Mouse (Mus musculus): ENCODE data around the gene Nbea. TPM values are rescaled to one million over a fixed set of nuclear protein-coding genes. Genes with fewer than 3 reads are reported as not detected.

Gene Nbea
- total RNA-seq, 2 experiments from 2014 or later, result 0.30 to 1.3 TPM

DNA sequence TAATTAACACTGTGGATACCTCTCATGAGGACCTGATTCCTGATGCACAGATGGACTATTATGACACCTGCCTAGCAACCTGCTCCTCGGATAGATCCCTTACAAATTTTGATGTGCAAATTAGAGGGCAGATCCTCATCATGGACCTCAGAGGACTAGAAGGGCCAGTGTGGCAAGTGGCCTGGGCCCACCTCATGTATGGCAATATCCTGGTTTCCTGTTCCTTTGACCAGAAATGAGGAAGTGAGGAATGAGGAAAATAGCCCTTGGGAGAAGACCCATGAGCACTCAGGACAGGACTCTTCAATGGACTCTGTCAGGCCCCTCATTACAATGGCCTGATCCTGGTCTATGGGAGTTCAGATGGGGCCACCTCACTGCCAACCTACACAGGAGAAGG, 336.4 kb downstream of the Nbea start:
- no peak for ATAC-seq (replicated peaks; ENCODE audit: low FRiP score, poor library complexity, severe bottlenecking)

DNA sequence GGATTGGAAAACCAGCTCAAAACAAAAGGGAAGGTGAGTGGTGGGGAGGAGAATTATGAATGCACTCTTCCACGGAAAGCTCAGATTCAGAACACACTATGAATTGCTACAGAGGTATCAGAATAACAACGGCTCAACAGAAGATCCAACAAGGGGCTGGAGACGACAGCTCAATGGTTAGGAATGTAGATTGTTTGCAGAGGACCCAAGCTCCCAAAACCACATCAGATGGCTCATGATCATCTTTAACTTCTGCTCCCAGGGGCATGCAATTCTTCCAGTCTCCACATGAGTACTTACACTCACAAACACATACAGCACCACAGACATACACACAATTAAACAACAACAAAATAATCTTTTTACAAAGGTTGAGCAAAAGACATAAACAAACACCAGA, 346.3 kb downstream of the Nbea start:
- ATAC-seq (replicated peaks; ENCODE audit: low FRiP score, poor library complexity, severe bottlenecking), result no peak

DNA sequence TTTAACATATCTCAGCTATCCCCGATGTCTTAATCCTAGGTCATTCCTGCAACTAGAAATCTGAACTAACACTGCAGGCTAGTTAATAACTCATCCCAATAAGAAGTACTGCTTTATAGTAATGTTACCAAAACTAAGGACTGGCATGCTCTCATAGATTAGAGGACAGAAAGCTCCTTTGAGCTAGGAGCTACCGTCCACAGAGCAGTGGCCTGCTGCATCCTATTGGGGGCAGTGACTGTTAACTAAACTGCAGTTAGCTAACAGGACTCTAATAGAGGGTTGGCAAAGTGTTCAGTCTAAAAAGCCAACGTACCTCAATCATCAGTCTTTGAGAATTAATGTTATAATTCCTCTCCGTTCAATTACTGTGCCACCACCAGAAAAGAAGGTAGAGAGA, 348.3 kb downstream of the Nbea start:
- ATAC-seq (replicated peaks; ENCODE audit: low FRiP score, poor library complexity, severe bottlenecking), result no peak

DNA sequence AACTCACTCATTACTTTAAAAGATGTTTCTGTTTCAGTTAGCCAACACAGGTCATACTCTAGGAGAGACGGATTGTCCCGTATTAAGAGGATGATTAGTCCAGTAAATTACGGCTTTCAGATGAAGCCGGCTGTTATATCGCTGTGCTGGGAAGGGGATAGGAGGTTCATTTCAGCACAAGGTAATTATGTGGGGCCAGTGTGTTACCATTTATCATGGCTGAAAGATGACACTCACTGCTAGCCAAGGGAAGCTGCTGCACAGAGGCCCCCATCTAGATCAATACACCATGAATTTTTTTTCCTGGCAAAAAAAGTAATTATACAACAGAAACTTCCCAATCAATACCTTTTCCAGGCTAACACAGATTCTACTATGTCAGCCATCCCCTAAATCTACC, 353.3 kb downstream of the Nbea start:
- ATAC-seq (replicated peaks; ENCODE audit: low FRiP score, poor library complexity, severe bottlenecking), result no peak

DNA sequence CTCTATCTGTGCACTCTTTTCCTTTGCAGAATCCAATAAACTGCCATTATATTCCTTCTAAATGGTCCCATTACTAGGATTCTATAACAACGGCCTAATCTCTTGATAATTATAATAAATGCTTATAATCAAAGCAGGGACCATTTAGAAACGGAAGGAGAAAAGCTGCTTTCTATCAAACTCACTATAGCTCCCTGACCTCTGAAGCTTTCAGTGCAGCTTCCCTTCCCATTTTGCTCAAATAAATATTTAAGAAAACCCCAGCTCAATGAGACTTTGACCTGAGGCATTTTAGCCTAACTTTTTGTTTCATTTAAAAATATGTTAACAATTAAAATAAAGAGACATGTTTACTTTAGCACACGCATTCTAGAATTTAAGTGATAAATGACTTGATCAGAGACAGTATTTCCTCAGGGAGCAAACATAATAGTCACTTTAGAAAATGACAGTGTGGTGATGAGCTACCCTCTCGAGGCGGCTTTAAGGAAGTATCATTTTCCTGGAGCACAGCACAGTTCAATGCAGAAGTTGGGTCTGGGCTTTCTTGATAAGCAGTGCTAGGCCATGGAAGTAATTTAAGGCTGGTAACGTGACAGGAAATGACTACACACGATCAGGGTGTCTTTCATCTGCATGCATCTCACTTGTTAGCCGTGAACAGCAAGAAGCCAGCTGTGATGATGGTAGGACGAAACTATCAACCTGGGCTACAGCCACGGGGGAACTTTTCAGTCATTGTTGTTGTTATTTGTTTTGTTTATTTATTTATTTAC, 354.8 kb downstream of the Nbea start:
- no peak for ATAC-seq (replicated peaks; ENCODE audit: low FRiP score, poor library complexity, severe bottlenecking)

DNA sequence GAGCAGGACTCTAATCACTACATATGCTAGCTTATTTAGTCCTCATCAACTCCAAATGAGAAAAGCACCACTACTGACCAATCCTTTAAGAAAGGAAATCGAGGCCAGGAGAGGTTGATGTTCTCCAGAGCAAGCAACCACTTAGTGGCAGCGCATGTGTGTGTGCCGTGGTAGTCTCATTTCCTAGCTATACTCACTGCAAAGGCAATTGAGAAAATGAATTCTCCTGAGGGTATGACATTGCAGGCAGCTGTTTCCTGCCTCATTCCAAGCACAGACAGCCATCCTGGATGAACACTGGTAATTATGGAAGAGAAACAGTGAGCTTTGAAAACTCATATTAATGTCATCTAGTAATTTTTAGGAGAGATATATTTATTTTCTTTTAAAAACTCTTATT, 358.6 kb downstream of the Nbea start:
- no peak for ATAC-seq (replicated peaks; ENCODE audit: low FRiP score, poor library complexity, severe bottlenecking)

DNA sequence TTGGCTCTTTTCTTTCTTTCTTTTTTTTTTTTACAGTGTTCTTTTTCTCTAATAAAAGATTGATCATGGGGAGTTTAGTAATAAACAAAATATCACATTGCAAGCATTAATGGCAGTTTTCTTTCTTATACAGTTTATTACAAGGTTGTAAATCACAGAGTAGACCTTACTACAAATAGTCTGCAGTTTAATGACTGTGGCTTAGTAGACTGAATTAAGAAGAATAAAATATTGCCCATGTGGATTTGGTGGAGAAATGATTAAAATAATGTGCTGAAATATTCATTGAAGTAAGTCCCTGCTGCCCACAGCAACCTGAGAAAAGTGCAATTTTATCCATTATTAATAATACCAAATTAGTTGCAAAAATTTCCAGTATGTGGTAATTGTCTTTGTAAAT, 363.9 kb downstream of the Nbea start:
- ATAC-seq (replicated peaks; ENCODE audit: low FRiP score, poor library complexity, severe bottlenecking), result no peak

DNA sequence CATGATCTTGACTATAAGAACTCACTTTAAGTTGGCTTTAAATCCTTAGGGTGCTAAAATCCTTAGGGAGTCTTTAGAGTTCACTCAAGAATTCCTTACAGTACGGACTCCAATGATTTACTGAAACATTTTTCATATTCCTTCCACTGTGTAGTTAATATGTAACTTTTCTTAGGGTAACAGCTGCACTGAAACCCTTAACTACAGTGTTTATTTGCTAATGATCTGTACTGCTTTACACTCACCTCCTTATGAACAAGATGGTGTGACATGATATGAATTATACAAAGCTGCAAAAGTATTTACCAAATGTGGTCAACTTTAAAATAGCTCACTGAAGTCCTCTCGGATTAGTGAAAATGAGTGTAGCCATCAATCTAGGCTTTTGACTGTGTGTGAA, 365.4 kb downstream of the Nbea start:
- ATAC-seq (replicated peaks; ENCODE audit: low FRiP score, poor library complexity, severe bottlenecking), result no peak

DNA sequence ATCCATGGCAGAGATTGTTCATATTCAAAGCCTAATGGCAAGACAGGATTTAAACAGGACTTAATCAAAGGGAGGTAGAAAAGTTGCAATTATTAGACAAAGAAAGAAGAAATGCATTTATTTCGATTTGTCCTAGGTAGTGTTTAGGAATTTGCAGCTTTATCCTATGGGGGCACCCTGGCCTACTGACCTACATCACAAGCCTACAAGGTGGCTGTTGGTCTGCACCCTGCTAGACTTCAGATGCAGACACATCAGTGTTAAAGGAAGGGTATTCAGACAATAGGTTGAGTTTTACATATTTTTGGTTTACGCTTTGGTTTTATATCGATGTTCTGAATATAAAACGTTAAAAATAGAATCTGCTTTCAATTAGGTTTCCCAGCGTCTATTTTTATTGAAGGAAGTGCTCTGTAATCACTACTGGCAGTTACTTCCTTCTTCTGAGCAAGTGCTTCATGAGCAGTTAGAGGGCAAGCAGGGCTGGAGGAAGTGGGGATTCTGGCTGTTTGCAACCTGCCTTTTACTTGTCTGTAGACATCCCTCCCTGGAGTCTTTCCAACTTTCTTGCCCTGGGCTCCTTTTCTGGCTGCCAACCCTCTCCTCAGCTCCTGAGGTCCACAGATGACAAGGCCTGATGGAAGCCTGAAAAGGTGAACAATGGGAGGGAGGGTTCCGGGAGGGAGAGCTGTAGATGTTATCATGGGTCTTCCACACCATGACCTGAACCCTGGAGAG, 366.7 kb downstream of the Nbea start:
- ATAC-seq (replicated peaks; ENCODE audit: low FRiP score, poor library complexity, severe bottlenecking), result no peak

DNA sequence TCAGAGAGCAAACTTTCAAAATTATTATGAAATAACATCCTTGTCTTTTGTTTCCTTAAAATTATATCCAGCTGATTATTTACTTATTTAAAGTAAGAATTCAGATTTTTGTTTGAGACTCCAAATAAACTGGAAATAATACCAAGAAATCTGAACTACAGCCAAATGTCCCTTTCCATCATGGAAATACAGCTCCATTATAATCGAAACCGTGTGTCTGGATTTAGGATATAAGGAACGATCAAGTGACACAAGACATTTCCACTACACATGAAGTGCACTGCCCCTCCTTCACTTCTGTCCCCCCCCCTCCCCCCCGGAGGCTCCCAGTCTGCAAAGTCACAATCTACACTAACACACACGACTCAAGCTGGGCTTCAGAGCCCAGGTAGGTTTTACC, 367.4 kb downstream of the Nbea start:
- ATAC-seq (replicated peaks; ENCODE audit: low FRiP score, poor library complexity, severe bottlenecking), result no peak

DNA sequence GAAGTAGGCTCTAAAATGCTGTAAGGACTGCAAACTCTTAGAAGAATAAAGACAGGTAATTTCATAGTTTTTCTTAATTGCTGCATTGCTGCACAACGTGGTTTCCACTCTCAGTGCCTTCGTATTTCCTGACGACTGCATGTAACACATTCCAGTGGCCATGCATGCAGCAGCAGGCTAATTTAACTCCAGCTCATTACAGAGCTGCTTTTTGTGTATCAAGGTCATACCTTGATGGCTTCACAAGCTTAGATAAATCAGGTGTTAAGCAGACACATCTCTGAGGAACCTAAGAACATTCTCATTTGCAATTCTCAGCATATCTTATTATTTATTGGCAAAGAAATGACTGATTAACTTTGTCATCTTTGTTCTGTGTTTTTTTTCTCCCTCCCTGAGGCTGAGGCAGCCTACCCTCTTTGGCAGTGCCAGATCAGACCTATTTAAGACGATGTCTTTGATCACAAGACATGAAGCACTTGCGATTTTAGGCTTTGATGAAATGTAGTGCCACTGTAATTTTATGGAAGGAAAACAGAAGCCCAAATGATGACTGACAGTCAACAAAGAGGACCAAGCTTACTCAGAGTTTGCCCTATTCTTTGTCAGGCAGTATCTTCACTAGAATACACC, 368.4 kb downstream of the Nbea start:
- ATAC-seq (replicated peaks; ENCODE audit: low FRiP score, poor library complexity, severe bottlenecking), result no peak

DNA sequence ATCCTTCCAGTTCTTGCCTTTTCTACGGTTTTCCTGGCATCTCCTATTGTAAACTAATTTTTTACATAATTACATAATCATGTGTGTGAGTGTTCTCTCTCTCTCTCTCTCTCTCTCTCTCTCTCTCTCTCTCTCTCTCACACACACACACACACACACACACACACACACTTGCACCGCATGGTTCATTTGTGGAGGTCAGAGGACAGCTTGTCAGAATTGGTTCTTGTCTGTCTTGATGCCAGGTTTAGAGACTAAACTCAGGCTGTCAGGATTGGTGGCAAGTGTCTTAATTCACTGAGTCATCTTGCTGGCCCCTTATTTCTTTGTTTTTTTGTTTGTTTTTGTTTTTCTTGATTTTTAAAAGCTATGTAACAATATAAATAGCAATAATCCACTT, 388.7 kb downstream of the Nbea start:
- no peak for ATAC-seq (replicated peaks; ENCODE audit: low FRiP score, poor library complexity, severe bottlenecking)

DNA sequence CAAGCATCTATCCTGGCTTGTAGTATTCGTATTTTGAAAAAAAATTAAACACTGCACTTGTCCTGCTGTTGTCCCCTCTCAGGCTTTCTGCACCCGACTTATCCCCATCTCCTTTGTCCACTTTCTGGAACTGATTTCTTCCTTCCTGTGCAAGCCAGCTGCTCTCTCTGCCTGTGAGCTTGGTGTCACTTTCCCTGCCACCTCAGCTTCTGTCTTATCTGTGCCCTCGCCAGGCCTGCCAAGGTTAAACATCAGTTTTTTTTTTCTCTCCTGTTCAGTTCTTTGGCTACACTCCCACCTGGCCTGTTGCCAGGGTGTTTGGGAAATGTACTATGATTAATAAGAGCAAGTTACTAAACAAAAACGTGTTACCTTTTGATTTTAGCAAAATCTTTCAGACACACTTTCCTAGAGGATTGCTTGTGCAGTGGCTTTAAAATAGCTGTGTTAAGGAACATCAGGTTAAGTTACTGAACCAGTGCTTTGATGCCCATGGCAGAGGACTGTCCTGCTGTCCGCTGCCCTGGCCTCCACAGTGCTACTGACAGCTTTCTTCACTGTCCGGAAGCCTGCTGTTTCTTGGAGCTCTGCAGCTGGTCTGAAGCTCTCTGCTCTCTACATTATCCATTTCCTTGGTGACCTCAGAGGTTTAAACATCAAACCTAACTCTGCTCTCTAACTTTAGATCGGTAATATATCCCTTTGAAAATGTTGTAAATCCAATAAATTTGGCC, 389.5 kb downstream of the Nbea start:
- no peak for ATAC-seq (replicated peaks; ENCODE audit: low FRiP score, poor library complexity, severe bottlenecking)

DNA sequence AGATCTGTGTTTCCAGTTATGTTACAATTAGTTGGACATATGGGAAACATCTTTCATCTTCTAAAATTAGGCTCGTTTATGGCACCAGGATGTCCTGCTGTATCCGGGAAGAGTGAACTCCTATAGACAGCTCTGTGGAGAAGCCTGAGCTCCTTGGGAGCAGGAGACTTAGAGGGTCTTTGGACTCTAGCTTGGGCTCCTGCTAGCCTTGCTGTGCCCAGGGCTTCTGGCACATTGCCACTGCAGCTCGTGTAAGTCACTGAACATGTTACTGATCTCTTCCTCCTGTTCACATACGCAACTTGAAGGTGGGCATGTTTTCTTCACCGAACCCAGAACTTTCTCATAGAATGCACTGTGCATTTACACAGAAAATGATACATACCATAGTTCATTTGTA, 391.2 kb downstream of the Nbea start:
- no peak for ATAC-seq (replicated peaks; ENCODE audit: low FRiP score, poor library complexity, severe bottlenecking)

DNA sequence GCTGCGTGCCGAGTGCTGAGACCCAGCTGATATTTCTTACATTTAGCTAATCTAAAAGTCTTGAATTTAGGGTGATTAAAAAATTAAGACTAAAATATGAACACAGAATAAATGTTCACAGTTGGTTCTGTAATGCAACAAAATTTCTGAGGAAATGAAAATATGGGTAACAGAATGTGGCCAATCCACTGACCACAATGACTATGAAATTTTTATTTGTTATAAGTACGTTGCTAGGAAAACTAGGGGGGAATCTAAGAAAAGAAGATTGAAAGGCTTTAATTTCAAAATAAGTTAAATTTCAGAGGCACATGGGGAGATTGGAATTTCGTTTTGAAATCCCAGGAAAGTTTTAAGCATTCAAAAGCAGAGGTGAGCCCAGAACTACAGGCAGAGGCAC, 392.9 kb downstream of the Nbea start:
- no peak for ATAC-seq (replicated peaks; ENCODE audit: low FRiP score, poor library complexity, severe bottlenecking)

DNA sequence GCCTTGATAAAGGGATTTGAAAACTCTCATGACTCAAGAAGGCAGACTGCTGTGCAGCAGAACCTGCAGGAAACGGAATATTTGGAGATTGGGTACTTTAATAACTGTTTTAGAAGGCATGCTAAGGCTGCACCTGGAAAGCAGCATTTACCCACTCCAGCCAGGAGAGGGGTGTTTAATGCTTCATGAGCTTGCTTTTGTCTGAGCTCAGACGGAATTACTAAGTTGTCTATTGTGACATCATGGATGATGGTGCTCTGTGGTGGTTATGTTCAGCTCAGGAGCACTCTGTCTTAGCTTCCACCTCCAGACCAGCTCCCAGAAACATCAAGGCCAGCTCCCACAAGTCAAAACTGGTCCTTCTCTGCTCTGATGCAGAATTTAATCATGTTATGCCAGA, 393.6 kb downstream of the Nbea start:
- ATAC-seq (replicated peaks; ENCODE audit: low FRiP score, poor library complexity, severe bottlenecking), result no peak

DNA sequence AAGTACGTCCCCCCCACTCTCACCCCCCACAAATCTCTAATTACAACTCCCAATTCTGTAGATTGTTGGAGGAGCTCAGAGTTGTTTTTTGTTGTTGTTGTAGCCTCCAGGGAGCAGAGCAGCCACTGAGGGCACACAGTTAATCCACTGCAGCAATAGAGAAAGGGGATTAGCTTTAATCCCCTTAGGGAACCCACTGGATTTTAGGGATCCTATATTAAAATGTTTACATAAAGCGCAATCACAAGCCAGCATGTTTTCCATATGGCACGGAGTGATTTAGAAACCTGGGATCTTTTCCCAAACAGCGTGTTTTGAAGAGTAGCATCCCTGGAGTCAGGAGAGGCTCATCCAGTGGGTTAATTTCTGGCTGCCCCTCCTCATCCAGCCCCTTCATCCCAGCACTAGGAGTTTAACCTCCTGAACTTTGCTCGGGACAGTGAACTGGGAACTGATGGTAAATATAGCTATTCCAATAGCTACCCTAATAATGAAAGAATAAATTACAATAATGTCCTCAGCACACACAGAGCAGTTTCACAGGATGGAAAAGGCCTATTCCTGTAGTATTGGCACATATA, 394.8 kb downstream of the Nbea start:
- no peak for ATAC-seq (replicated peaks; ENCODE audit: low FRiP score, poor library complexity, severe bottlenecking)

DNA sequence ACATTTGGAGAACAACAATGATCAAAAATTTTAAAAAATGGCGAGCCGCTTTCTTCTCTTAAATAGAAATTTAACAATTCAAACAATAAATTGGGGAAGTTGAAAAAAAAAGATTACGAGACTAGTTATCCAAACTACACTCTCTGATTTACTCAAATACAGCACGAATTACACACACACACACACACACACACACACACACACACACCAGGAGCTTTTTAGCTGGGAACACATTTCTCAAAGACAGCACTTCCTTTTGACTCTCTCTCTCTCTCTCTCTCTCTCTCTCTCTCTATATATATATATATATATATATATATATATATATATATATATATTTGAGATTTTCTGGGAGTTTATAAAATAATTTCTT, 395.3 kb downstream of the Nbea start:
- no peak for ATAC-seq (replicated peaks; ENCODE audit: low FRiP score, poor library complexity, severe bottlenecking)

DNA sequence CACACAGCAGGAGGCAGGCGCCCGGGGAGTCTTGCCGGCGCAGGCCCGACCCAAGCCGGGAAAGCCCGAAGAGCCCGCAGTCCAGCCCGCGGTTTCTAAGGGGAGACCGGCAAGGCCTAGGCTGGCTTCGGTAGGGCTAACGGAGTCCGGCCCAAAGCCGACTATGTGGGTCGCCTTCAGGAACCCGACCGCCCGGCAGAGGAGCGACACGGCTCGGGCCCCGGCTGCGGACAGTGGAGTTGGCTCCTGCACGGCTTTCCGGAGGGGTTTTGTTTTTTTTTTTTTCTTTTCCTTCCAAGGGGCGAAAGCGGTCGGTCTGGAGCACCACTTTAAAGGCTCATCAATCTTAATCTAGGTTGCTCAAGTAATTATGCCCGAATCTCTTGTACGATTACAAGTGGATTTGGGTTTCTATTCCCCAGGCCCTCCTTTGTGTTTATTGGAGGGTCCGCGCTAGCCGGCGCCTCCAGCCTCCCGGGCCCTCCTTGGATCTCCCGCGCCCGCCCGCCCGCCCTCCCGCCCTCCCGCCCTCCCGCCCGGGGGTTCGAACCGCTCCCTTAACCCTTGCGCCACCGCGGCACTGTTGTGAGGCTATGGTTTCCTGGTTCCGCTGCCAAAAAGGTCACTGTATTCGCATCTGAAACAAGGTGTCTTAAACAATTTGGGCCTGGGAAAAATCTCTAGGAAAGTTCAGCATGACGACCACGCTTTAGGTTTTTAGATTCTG, 395.9 kb downstream of the Nbea start:
- ATAC-seq (replicated peaks; ENCODE audit: low FRiP score, poor library complexity, severe bottlenecking), result no peak
